Mouse (Mus musculus): Measurements from ENCODE around the gene Olfr157. TPM values are rescaled to one million over a fixed set of nuclear protein-coding genes. Genes with fewer than 3 reads are reported as not detected.

The Olfr157 gene
- not detected in 2 replicates for polyA plus RNA-seq (2015; fragmentation: Nextera tagmentation; extraction: Ambion mirVana)

DNA sequence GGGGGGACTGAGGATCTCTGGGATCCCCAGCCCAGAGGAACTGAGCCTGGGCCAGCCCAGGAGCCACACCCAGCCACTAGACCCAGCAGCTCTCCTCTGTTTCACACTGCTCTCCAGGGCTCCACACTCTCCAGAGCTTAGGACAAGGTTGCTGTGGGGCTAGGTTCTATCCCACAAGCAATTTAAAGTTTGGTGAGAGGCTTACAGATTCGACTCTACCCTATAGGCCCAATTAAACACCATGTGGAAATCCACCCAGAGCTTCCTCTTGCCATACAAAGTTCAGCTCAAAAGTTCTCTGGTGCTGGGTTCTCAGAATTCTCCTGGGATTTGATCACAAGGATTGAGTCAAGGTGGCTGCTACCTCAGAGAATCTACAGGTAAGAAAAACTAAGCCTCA, at the start of gene Olfr157:
Gene Olfr157, minus strand, starts transcription at position 101 of the 400 bp plus-strand sequence.

DNA sequence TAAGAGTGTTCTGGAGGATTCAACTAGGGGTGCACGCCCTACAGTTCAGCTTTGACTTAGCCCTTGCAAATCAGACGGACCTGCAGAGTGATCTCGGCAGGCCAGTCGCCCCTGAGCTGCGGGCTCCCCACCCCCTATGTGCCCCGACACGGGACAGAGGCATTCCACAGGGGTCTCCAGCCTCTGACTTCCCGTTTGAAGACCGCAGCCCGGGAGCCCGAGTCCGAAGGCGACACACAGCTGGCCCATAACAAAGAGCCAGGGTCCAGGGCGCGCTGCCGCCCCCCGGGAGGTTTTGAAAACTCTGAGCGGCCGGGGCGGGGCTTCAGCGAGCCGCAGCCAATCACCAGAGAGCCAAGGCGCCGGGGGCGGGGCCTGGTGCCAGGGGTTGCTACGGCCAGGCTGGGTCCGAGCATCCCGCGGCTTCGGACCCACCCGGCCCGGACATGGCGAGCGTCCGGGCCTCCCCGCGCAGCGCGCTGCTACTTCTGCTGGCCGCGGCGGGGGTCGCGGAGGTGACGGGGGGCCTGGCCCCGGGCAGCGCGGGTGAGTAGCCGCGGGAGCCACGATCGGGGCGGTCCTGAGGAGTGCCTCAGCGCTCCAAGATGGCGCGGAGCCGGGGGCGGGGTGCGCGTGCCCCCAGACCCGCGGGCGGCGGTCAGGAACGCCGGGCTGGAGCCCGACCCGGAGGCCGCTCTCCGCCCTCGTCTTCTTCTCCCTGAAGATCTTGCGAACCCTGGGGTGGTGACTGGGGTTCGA, 35.3 kb upstream of the Olfr157 start, which contains the start of gene Reck:
Gene Reck, plus strand, starts transcription at position 371 of the 759 bp plus-strand sequence.

GRCm38 (mm10) chr4:43851265-43851664, 11.3 kb upstream of the Olfr157 start, which contains the start of gene Olfr155:
Gene Olfr155, plus strand, starts transcription at chr4:43851565.

GRCm38 (mm10) chr4:43823845-43824337, 16.1 kb downstream of the Olfr157 start, which contains the start of gene Olfr156:
Gene Olfr156, minus strand, starts transcription at chr4:43823895.

Other genes starting within 250 kb of the Olfr157 start
- 11.2 and 13.3 TPM in 2 replicates for gene Npr2, start 208.3 kb downstream of the Olfr157 start, polyA plus RNA-seq (2015; fragmentation: Nextera tagmentation; extraction: Ambion mirVana)
- gene Spag8, start 186.6 kb downstream of the Olfr157 start, polyA plus RNA-seq (2015; fragmentation: Nextera tagmentation; extraction: Ambion mirVana) = 0.72 and 0.92 TPM in 2 replicates
- 236 and 326 TPM in 2 replicates for gene Hint2, start 183.7 kb downstream of the Olfr157 start, polyA plus RNA-seq (2015; fragmentation: Nextera tagmentation; extraction: Ambion mirVana)
- 3.6 and 4.9 TPM in 2 replicates for gene Tmem8b, start 171.2 kb downstream of the Olfr157 start, polyA plus RNA-seq (2015; fragmentation: Nextera tagmentation; extraction: Ambion mirVana)
- 2.9 and 3.1 TPM in 2 replicates for gene Fam221b, start 171.1 kb downstream of the Olfr157 start, polyA plus RNA-seq (2015; fragmentation: Nextera tagmentation; extraction: Ambion mirVana)
- not detected in 2 replicates for gene Olfr70, start 139.4 kb downstream of the Olfr157 start, polyA plus RNA-seq (2015; fragmentation: Nextera tagmentation; extraction: Ambion mirVana)
- gene Olfr71, start 129.9 kb downstream of the Olfr157 start, polyA plus RNA-seq (2015; fragmentation: Nextera tagmentation; extraction: Ambion mirVana) = not detected in 2 replicates
- 3.9 and 4.3 TPM in 2 replicates for gene Hrct1, start 113.0 kb downstream of the Olfr157 start, polyA plus RNA-seq (2015; fragmentation: Nextera tagmentation; extraction: Ambion mirVana)
- 0.60 and 1.2 TPM in 2 replicates for gene Spaar, start 110.2 kb downstream of the Olfr157 start, polyA plus RNA-seq (2015; fragmentation: Nextera tagmentation; extraction: Ambion mirVana)
- not detected in 2 replicates for gene Olfr159, start 69.2 kb downstream of the Olfr157 start, polyA plus RNA-seq (2015; fragmentation: Nextera tagmentation; extraction: Ambion mirVana)
- not detected in 2 replicates for gene Olfr156, start 16.3 kb downstream of the Olfr157 start, polyA plus RNA-seq (2015; fragmentation: Nextera tagmentation; extraction: Ambion mirVana)
- not detected in 2 replicates for gene Olfr155, start 11.4 kb upstream of the Olfr157 start, polyA plus RNA-seq (2015; fragmentation: Nextera tagmentation; extraction: Ambion mirVana)
- gene Reck, start 35.3 kb upstream of the Olfr157 start, polyA plus RNA-seq (2015; fragmentation: Nextera tagmentation; extraction: Ambion mirVana) = 15.1 and 19.8 TPM in 2 replicates
- gene Glipr2, start 117.2 kb upstream of the Olfr157 start, polyA plus RNA-seq (2015; fragmentation: Nextera tagmentation; extraction: Ambion mirVana) = 33.2 and 43.1 TPM in 2 replicates
- gene Ccin, start 143.3 kb upstream of the Olfr157 start, polyA plus RNA-seq (2015; fragmentation: Nextera tagmentation; extraction: Ambion mirVana) = not detected in 2 replicates
- gene Clta, start 164.3 kb upstream of the Olfr157 start, polyA plus RNA-seq (2015; fragmentation: Nextera tagmentation; extraction: Ambion mirVana) = 266 and 285 TPM in 2 replicates
- 14.8 and 18.2 TPM in 2 replicates for gene Gne, start 244.0 kb upstream of the Olfr157 start, polyA plus RNA-seq (2015; fragmentation: Nextera tagmentation; extraction: Ambion mirVana)